Mouse (Mus musculus): ENCODE data around the gene Gm15517.

Gene Gm15517

DNA sequence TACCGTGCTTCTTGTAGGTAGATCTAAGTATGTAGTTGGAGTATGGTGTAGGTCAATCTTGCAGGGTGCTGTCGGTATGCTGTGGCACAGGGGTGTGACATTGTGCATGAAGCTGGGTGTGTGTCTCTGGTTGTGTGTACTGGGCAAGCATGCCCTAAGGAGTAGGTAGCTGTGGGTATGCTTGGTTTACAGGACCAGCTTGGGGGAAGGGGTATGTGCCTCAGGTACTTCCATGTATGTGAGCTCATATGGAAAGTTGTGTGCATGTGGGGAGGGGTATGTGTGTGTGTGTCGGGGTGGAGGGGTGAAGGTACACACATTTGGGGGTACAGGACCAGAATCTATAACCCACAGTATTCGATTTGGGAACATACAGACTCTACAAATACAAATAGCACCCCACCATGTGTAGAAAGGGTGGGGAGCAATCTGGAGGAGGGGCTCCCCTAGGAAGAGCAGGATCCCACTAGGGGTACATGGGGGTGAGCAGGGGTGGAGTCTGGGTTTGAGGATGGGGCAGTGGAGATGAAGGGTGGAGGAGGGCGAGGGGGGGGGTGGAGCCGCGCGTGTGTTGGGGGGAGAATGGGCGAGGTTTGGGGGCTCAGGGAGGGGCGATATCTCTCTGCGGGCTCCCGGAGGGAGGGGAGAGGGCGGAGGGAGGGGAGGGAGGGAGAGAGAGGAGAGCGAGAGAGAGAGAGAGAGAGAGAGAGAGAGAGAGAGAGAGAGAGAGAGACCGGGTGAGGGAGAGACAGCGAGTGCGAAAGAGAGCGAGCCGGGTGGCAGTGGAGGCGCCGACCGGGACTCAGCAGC is 48.4 kb downstream of the Gm15517 start, which contains the start of gene Shank1:
Gene Shank1 (plus strand): TSS at position 779 of the 810 bp plus-strand sequence.
- no peak for DNase-seq (ENCODE audit: low read depth, low spot score)

DNA sequence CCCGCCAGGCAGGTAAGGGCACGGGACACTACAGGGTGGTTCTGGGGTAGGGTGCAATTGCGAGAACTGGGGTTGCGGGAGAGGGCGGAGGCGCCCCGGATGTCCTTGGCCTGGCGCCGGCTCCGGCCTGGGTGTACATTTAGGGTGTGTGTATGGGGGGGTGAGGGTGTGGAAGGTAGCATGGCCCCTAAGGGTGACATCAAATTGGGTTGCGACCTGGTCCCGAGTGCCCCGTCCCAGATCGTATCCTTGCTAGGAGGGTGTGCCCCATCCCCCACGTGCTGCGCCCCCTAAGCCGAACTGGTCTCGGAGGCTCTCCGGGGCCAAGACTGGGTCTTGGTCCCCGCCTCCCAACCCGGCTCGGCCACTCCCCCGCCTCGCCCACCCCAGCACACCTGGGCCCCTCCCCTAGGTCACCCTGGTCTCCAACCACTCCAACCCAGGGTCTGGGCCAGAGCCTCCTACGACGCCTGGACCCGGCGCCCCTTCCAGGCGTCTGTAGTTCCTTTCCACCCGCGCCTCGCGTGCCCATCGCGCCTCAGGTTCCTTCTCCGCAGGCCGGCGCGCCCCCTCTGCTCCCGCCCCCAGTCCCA is 49.1 kb downstream of the Gm15517 start:
- peak; percentile 58 for DNase-seq (ENCODE audit: low read depth, low spot score)

DNA sequence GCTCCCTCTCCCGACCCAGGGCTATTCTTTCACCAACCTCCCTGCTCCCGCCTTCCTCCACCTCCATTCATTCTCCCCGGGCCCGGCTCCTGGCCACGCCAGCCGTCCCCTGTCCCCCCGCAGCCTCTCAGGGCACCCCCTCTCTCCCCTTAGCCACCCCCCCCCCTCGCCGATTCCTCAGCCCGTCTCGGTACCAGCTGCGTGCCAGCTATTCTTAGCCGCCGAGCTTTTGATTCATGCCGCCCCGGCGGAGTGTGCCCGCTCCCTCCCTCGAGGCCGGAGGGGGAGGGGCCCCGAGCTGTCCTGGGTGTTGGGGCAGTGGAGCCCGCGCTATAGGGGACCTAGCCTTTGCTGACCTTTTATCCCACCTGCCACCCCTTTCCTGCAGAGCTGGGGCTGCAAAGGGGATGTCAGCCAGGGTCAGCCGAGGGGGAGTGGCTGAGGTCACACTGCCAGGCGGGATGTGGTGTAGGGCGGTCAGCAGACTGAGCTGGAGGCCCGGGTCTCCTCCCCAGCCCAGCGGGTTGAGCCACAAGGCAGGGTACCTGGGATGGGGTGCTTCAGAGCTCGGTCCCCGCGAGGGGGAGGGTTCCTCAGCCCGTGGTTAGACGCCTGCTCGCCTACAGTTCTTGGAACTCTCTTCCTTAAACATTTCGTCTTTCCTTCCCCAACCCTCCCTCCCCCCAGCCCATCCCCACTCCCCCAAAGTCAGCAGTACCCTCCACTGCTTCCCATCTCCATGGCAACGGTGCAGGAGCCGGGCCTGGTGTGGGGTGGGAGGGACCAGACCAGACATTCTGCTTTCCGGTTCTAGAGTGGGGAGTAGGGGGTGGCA is 49.8 kb downstream of the Gm15517 start:
- DNase-seq (ENCODE audit: low read depth, low spot score) = peak; percentile 83
